Mouse (Mus musculus): ENCODE measurements around the gene Barhl2.

- TF ChIP-seq ZNF384 (IDR thresholded peaks at IDR 0.05; ENCODE audit: low read depth, low read length): no peak
- TF ChIP-seq CTCF (conservative IDR thresholded peaks at IDR 0.05 in 1 of 2, IDR thresholded peaks at IDR 0.05 in 1 of 2; ENCODE audit: low read depth in 2 of 2, low read length in 2 of 2): no peak
- TF ChIP-seq POLR2A (IDR thresholded peaks at IDR 0.05; ENCODE audit: low read depth, low read length): no peak
Observed at GRCm38 (mm10) chr5:106455106-106455920, 2.7 kb downstream of the Barhl2 start.
